Mouse (Mus musculus) C2C12 (cell line): ENCODE results near the gene Dcaf8. TPM values are rescaled to one million over a fixed set of nuclear protein-coding genes. Genes with fewer than 3 reads are reported as not detected.

Experiments used
- H3K27me3 ChIP-seq: one replicate; pipeline ENCODE4 v1.6.1; 2011; ENCODE audit not compliant: control insufficient read depth, insufficient read depth, insufficient read length
- H3K36me3 ChIP-seq: one replicate; pipeline ENCODE4 v1.6.1; 2011; ENCODE audit not compliant: control insufficient read depth, insufficient read depth
- H3K4me3 ChIP-seq: one replicate; pipeline ENCODE4 v1.5.1; 2011; ENCODE audit warnings: mild to moderate bottlenecking, control low read depth; ENCODE audit not compliant: poor library complexity, insufficient read depth, severe bottlenecking
- H3K79me2 ChIP-seq: one replicate; pipeline ENCODE4 v1.6.1; 2011; ENCODE audit not compliant: control insufficient read depth, insufficient read depth
- H3K79me3 ChIP-seq: one replicate; pipeline ENCODE4 v1.6.1; 2011; ENCODE audit warnings: low read depth, control low read depth
- H3ac ChIP-seq: one replicate; pipeline ENCODE3; 2011; ENCODE audit warnings: low read depth; ENCODE audit not compliant: control insufficient read depth, insufficient read length
- CEBPB ChIP-seq: IDR thresholded peaks from one replicate; pipeline ENCODE4 v1.6.1; 2011; ENCODE audit warnings: low read depth, mild to moderate bottlenecking, control low read depth, moderate library complexity
- CTCF ChIP-seq: IDR thresholded peaks from one replicate; pipeline ENCODE4 v1.5.1; 2011; ENCODE audit not compliant: control insufficient read depth, insufficient read depth, insufficient read length
- FOSL1 ChIP-seq: IDR thresholded peaks from one replicate; pipeline ENCODE4 v1.8.0; 2011; ENCODE audit warnings: mild to moderate bottlenecking, low read length; ENCODE audit not compliant: poor library complexity, insufficient read depth, severe bottlenecking
- MAX ChIP-seq: IDR thresholded peaks from one replicate; pipeline ENCODE4 v1.6.1; 2011; ENCODE audit warnings: mild to moderate bottlenecking, control low read depth
- MYOD1 ChIP-seq: IDR thresholded peaks from one replicate; pipeline ENCODE4 v1.6.1; 2011; ENCODE audit warnings: low read depth; ENCODE audit not compliant: control insufficient read depth, insufficient read length
- MYOG ChIP-seq: IDR thresholded peaks from one replicate; pipeline ENCODE4 v1.6.1; 2011; ENCODE audit not compliant: control insufficient read depth, insufficient read length; ENCODE audit errors: extremely low read depth
- USF1 ChIP-seq: IDR thresholded peaks from one replicate; pipeline ENCODE4 v1.6.1; 2011; ENCODE audit warnings: low read depth, mild to moderate bottlenecking, control low read depth, moderate library complexity
- polyA plus RNA-seq: library from polyadenylated mRNA; unstranded; fragments of >200 nt; fragmentation: generic; extraction: Trizol; gene quantifications from one replicate; pipeline ENCODE4 v1.2.1, GENCODE M21; 2012; ENCODE audit warnings: missing spikeins

Dcaf8 gene
- polyA plus RNA-seq, 1 experiment: 37.6 TPM

DNA sequence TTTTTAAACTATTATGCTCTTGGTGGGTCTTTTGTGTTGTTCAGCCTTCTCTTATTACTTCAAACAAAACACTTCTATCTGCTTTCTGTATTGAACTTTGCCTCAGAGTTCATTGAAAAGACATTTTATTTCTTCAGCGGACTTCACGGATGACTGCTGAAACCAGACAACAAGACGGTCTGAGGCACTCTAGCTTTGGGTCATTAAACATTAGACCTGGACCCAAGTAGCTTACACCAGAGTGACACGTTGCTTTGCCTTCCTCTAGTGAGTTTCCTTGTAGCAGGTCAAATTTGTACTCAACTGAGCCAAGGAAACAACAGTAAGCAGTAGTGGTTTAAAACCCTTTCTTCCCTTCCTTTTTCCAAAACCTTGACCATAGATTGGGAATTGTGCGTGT lies 20.0 kb downstream of the Dcaf8 start:
- peaks cover 36% of the 10 kb centered on the region for H3K36me3 ChIP-seq
- peaks cover under 1% of the 10 kb centered on the region for H3K79me3 ChIP-seq

DNA sequence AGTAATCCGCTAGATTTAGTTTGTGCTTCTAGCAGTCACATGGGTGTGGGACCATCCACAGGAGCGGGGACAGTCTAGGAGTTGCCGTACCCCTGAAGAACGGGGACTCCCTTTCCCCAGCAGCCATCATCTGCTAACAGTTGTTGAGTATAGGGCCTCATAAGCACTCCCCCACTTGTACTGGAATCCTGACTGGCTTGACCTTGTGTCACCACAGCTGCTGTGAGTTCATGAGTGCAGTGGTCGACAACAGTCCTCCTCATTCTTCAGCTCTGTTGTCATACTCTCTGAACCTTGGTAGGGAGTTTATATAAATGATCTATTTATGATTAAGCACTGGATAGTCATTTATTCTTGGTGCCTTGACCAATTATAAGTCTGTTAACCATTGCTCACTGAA lies 21.9 kb downstream of the Dcaf8 start:
- Histone ChIP-seq H3K4me3 (no peak overlapping the region), H3K36me3 (peaks cover 54% of the 10 kb centered on the region), H3ac (no peak overlapping the region), H3K79me2 (peaks cover 5% of the 10 kb centered on the region), H3K27me3 (no peaks in the 10 kb centered on the region), H3K79me3 (no peaks in the 10 kb centered on the region)
- TF ChIP-seq CEBPB (no peak), CTCF (no peak), MAX (no peak), FOSL1 (no peak), MYOD1 (no peak), MYOG (no peak), USF1 (no peak)

More for the DNA sequence above, 20.0 kb downstream of the Dcaf8 start:
- Histone ChIP-seq H3ac (no peak overlapping the region), H3K79me2 (peaks cover 22% of the 10 kb centered on the region), H3K27me3 (no peaks in the 10 kb centered on the region), H3K4me3 (no peak overlapping the region)
- TF ChIP-seq MAX: no peak
- TF ChIP-seq USF1: no peak
- no peak for TF ChIP-seq CEBPB
- TF ChIP-seq MYOG: no peak
- TF ChIP-seq FOSL1: no peak
- no peak for TF ChIP-seq CTCF
- TF ChIP-seq MYOD1: no peak

DNA sequence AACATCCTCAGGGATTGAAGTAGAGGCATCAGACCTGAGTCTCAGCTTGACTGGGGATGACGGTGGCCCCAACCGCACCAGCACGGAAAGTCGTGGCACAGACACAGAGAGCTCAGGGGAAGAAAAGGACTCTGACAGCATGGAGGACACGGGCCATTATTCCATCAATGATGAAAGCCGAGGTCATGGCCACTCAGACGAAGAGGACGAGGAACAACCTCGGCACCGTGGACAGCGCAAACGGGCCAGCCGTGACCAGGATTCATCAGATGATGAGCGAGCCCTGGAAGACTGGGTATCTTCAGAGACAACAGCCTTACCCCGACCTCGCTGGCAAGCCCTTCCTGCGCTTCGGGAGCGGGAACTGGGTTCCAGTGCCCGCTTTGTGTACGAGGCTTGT lies 24.5 kb downstream of the Dcaf8 start:
- H3K79me3 ChIP-seq: no peaks in the 10 kb centered on the region
- H3K36me3 ChIP-seq: peaks cover 56% of the 10 kb centered on the region
- TF ChIP-seq USF1 (no peak), CEBPB (no peak), MAX (no peak), MYOD1 (no peak), CTCF (no peak), FOSL1 (no peak), MYOG (no peak)

DNA sequence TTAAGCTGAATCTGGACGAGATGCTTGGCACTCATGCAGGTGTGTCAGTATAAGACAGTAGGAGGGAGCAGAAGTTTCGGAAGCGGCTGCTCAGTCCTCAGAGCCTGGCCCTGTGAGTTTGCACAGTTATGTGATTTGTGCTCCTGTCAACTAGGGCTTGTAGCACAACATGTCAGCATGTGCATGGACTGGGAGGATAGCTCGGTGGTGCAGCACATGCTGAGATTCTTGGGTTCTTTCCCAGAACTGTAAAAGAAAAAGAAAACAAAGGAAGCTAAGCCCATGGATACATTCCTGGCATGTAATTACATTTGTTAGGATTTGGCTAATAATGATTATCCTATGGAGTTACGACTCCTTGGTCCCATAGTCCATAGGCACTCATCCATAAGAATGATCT lies 25.3 kb downstream of the Dcaf8 start:
- H3K27me3 ChIP-seq: no peaks in the 10 kb centered on the region
- no peak overlapping the region for H3K4me3 ChIP-seq
- no peaks in the 10 kb centered on the region for H3K79me2 ChIP-seq
- TF ChIP-seq USF1: no peak
- no peak for TF ChIP-seq CEBPB
- TF ChIP-seq CTCF: no peak
- no peak for TF ChIP-seq FOSL1
- no peak for TF ChIP-seq MYOD1
- no peak for TF ChIP-seq MAX
- no peak for TF ChIP-seq MYOG
- no peaks in the 10 kb centered on the region for H3K79me3 ChIP-seq
- H3ac ChIP-seq: no peak overlapping the region
- peaks cover 48% of the 10 kb centered on the region for H3K36me3 ChIP-seq

More for the DNA sequence above, 24.5 kb downstream of the Dcaf8 start:
- Histone ChIP-seq H3K79me2 (no peaks in the 10 kb centered on the region), H3ac (no peak overlapping the region), H3K4me3 (no peak overlapping the region), H3K27me3 (no peaks in the 10 kb centered on the region)

DNA sequence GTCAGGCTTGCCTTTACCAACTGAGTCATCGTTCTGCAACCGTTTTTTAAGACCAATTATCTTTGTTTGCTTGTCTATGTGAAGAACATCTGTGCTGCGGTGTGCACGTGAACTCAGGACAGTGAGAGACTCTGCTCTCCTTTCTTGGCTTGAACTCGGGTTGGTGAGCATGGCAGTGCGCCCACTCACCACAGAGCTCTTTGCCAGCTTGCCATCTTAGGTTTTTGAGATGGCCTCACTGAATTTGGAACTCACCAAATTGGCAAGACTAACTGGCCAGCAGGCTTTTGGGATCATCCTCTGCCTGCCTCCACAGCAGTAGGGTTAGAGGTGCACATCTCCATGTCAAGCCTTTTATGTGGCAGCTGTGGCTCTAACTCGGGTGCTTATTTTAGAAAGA lies 29.9 kb downstream of the Dcaf8 start:
- no peak overlapping the region for H3ac ChIP-seq
- H3K79me3 ChIP-seq: no peaks in the 10 kb centered on the region
- no peak overlapping the region for H3K4me3 ChIP-seq
- H3K36me3 ChIP-seq: peaks cover 63% of the 10 kb centered on the region
- H3K79me2 ChIP-seq: no peaks in the 10 kb centered on the region
- H3K27me3 ChIP-seq: no peaks in the 10 kb centered on the region
- no peak for TF ChIP-seq MYOG
- TF ChIP-seq MYOD1: no peak
- no peak for TF ChIP-seq CEBPB
- no peak for TF ChIP-seq MAX
- no peak for TF ChIP-seq USF1

DNA sequence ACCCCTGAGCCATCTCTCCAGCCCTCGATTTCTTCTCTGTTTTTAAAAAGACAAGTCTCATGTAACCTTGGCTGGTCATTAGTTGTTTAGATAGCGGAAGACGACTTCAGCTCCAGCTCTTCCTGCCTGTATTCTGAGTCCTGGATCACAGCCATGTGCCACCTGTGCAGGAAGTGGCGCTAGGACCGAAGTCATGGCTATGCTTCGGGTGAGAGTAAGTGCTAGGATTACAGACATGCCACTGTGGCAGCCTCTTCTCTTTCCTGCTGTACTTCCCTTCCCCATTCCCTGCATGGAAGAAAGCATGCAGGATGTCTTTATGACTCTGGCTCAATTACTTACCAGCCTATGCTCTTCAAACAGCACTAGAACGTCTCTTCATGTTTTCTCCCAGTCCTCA lies 31.2 kb downstream of the Dcaf8 start:
- no peaks in the 10 kb centered on the region for H3K79me3 ChIP-seq
- H3K36me3 ChIP-seq: peaks cover 56% of the 10 kb centered on the region
- H3ac ChIP-seq: no peak overlapping the region
- H3K79me2 ChIP-seq: no peaks in the 10 kb centered on the region
- H3K4me3 ChIP-seq: no peak overlapping the region
- H3K27me3 ChIP-seq: no peaks in the 10 kb centered on the region
- TF ChIP-seq MYOD1: no peak
- no peak for TF ChIP-seq MYOG
- no peak for TF ChIP-seq MAX
- no peak for TF ChIP-seq FOSL1
- TF ChIP-seq CTCF: no peak
